Mouse (Mus musculus): ENCODE measurements at regions not wholly inside any gene's neighbourhood (a gene's known extent, or its start where the extent isn't known, plus 50 kb on each side); places are given as distances from the start of the nearest gene placed in this dataset.

- TF ChIP-seq EP300 (IDR thresholded peaks at IDR 0.05; ENCODE audit: insufficient read depth, low read depth, low read length) (no peak), POLR2A (IDR thresholded peaks at IDR 0.05; ENCODE audit: insufficient read depth, low read length) (no peak)
Measured at GRCm38 (mm10) chr13:90280976-90281375, 191.6 kb upstream of the Xrcc4 start.
